Mouse (Mus musculus): ENCODE results near the gene Zbtb32. TPM values are rescaled to one million over a fixed set of nuclear protein-coding genes. Genes with fewer than 3 reads are reported as not detected.
A peak's percentile ranks its signal among the peaks of the same experiment; 100 is the strongest.

Gene Zbtb32
- total RNA-seq, 2 experiments from 2014 or later, result 0.18 to 0.27 TPM

- DNase-seq, result no peak
Measured at GRCm38 (mm10) chr7:30567555-30567954, 31.2 kb downstream of the Zbtb32 start.

DNA sequence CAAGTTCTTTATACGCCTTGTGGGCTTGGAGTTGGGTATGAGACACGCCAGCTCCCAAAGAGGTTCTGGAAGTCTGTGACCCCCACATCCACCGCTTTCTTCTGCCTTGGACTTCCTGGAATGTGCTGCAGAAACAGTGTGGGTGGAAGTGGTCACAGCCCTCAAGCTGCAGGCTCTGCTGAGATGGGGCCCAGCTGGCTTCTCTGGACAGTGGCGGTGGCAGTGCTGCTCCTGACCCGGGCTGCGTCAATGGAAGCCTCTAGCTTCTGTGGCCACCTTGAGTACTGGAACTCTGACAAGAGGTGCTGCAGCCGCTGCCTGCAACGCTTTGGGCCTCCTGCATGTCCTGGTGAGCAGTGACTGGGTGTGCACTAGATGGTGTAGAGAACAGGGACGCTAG is 32.7 kb downstream of the Zbtb32 start:
- no peak for DNase-seq

DNA sequence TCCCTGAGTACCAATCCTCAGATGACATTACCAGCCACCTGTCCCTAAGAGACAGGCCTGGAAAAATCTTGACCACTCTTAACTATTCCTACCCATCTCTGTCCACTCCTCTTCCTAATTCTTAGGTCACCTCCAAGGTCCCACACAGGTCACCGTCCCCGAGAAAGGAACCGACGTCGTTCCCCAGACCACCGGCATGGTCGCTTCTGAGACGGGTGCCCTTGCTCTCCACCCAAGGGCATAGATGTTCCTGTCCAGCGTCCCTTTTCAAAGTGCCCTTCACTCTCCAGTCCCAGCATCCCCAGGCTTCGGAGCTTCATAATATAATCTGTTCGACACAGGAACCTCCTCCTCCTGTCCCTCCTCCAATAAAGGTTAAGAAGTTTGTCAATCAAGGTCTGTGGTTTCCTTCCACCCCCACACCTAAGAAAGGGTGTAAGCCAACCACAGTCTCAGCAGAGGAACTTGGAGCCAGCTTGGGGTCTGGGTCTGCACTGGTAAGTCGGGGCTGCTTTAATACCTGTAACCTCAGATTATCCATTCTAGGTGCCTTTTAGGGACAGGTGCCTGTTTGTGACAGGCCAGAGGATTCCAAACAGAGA is 33.6 kb downstream of the Zbtb32 start, which contains the start of gene Igflr1:
TSS of gene Igflr1 (plus strand) at position 458 of the 602 bp plus-strand sequence.
- DNase-seq, result no peak

DNA sequence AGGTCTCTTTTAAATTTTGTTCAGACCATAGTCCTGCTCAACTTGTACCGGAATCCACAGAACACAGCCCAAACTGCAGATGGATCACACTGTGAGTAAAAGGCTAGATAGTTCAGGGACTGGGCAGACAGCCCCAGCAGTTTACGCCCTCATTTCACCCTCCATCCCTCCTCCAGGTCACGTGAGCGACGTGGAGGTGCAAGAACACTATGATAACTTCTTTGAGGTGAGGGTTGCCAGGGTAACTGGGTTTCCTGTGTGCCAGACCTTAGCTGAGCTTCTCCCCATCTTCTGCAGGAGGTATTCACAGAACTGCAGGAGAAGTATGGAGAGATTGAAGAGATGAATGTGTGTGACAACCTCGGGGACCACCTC is 34.8 kb downstream of the Zbtb32 start:
- DNase-seq, result no peak

GRCm38 (mm10) chr7:30563117-30563905 is 35.4 kb downstream of the Zbtb32 start, which contains the start of the genes U2af1l4, Gm49396 and Psenen:
Gene U2af1l4 (plus strand): TSS chr7:30563301.
Gene Gm49396 (plus strand): TSS chr7:30563344.
Gene Psenen (minus strand): TSS chr7:30563627.
- DNase-seq, result peak; percentile 96

GRCm38 (mm10) chr7:30562526-30563116 is 36.1 kb downstream of the Zbtb32 start:
- no peak for DNase-seq

DNA sequence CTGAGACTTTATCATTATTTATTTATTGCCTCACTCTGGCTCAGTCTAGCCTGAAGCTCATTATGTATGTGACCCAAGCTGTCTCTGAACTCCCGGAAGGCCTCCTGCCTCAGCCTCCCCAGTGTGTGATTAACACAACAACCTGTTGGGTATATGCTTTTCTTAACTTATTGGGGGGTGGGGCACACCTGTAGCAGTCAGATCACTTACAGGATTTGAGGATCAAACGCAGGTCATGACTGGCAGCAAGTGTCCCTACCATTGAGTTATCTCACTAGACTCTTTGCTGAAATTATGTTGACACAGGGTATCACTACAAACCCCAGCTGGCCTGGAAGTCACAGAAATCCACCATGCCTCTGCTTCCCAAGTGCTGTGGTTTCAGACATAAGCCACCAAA is 38.4 kb downstream of the Zbtb32 start:
- DNase-seq, result no peak

DNA sequence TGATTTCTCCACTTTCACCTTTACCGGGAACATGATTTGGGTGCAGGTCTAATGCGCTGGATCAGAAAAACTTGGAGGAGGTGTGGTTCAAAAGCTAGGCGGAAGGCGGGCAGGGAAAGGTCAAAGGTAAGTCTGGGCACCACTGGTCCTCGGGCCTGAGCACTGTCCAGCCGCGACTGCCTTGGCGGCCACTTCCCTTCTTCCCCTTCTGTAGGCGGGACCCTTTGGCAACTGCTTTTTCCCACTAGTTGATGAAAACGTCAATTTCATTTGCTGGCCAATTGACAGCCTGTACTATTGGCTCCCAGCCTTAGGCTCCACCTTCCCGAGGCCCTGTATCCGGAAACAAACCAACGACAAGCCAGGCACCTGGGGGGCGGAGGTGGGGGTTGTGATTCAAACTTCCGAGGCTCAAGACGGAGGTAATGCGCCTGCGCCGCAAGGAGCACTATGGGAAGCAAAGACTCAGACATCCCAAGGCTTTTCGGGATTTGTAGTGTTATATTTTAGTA is 39.2 kb downstream of the Zbtb32 start, which contains the start of gene Lin37:
TSS of gene Lin37 (minus strand) at position 396 of the 512 bp plus-strand sequence.
- DNase-seq, result peak; percentile 96

GRCm38 (mm10) chr7:30558656-30559442 is 39.9 kb downstream of the Zbtb32 start:
- DNase-seq, result no peak

GRCm38 (mm10) chr7:30557901-30558514 is 40.7 kb downstream of the Zbtb32 start:
- DNase-seq, result no peak

DNA sequence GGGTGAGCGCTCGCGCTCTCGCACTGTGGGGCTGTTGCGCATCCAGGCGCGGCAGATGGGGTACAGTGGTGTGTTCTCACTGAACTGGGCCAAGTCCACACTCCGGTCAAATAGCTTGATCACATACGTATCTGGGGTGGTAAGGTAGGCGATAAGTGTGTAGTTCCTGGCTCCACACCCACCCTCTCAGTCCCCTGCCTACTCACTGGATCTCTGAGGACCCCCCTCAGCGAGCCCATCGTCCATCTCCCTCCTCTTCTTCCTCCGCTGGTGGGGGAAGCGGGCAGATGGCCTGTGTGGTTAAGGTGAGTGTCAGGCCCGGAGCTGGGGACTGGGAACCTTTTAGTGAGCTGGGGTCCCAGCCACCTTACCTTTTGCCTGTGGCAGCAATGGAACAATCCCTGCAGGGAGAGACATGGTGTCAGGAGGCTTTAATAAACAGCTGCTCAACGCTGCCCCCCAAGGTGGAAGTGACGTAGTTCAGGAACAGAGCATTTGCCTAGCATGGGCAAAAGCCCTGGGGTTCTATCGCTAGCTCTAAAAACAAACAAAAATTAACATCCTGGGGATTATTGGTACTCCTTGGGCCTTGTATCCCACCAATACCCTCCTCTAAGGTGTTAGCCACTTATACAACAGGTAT is 41.7 kb downstream of the Zbtb32 start:
- no peak for DNase-seq

DNA sequence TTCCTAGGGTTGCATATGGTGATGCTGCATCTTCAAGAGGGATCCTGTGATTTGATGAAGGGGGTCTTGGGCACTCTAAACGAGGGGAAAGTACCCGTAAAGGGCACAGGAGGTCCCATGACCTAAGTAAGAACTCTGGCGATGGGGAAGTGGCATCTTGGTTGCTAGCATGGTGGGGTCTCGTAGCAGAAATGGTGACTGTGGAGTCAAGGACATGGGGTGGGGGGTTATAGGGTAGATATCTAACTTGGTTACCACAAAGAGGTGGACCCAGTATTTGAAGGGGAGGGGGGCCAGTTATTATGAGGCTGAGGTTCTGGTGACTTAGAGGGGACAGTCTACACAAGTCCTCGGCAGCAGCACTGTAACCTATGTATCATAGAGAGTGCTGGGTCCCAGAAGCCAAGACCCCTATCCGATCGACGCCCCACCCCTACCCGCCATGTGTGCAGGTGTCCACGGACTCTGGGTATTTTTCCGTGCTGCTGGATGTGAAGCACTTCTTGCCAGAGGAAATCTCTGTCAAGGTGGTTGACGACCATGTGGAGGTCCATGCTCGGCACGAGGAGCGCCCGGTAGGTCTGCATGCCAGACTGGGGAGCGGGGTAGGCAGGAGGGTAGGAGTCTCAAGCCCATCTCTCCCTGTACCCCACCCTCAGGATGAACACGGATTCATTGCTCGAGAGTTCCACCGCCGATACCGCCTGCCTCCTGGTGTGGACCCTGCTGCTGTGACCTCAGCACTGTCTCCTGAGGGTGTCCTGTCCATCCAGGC is 44.7 kb downstream of the Zbtb32 start:
- no peak for DNase-seq

DNA sequence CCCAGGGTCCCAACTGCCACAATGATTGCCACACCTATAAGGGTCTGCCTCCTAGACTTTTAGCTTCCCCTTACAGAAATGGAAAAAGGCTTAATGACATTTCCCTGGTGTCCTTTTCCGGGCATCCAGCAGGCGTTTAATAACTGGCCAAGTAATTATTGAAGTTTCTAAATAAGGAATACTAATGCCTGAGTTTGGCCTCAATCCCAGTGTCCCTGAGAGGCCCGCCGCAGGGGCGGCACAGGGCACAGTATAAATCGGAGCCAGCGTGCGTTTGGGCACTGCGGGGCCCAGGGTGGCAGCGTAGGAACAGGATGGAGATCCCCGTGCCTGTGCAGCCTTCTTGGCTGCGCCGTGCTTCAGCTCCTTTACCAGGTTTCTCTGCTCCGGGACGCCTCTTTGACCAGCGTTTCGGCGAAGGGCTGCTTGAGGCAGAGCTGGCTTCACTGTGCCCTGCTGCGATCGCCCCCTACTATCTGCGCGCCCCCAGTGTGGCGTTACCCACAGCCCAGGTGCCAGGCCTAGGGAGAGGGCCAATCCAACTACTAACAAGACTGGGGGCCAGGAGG is 45.6 kb downstream of the Zbtb32 start:
- peak; percentile 84 for DNase-seq

DNA sequence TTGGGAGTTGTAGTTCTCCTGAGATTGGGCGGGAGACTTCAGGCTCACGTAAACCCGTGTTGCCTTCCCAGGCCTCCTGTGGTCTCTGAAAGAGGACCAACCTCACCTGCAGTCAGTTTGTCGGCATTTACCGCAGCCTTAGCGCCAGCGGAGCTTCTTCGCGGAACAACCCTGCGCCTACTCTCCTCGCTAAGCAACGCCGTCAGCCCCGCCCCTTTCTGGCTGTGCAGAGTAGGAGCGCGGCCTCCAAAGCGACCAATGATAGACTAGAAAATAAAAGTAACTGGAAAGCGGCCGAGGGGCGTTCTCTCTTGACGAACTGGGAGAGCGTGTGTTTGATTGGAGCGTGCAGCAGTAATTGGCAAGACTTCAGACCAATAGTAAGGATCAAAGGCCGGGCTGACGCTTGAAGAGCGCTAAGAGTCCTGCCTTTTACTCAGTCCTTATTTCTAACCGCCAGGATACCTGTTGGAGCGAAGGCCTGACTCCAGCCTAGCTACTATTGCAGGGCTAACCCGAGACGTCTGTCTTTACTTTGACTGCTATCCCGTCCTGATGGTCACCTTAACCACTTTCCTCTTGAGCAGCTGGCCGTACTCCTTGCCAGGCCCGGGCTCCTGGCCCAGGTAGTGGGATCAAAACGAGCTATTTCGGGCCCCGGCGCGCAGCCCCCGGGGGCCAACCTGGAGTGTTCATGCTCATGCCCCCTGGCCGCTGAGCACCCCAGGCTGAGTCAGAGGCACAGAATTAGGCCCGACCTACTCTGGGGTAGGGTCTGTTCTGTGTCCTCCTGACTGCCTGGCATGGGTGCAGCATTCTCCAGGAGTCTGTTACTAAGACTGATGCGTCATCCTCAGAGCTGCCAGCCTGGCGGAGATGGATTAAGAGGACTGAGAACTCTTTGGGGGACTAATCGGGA is 46.3 kb downstream of the Zbtb32 start, which contains the start of the genes Hspb6 and Proser3:
TSS of gene Hspb6 (plus strand) at position 77 of the 919 bp plus-strand sequence.
TSS of gene Proser3 (minus strand) at position 198 of the 919 bp plus-strand sequence.
- DNase-seq, result peak; percentile 97

- DNase-seq, result no peak
Measured at GRCm38 (mm10) chr7:30551445-30552101, 47.1 kb downstream of the Zbtb32 start.

DNA sequence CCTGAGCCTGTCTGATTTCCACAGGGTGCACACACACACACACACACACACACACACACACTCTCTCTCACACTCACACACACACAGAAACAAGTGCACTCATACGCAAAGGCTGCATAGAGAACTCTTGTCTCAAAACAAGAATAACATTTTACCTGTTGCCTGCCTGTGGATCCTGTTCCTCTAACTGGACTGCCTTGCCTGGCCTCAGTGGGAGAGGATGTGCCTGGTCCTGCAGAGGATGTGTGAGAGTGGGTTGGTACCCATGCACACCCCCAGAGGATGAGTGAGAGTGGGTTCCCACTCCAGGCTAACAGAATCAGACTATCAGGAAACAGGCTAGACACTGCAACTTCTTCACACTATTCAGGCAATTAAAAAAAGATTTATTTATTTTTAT is 48.1 kb downstream of the Zbtb32 start:
- DNase-seq, result no peak

DNA sequence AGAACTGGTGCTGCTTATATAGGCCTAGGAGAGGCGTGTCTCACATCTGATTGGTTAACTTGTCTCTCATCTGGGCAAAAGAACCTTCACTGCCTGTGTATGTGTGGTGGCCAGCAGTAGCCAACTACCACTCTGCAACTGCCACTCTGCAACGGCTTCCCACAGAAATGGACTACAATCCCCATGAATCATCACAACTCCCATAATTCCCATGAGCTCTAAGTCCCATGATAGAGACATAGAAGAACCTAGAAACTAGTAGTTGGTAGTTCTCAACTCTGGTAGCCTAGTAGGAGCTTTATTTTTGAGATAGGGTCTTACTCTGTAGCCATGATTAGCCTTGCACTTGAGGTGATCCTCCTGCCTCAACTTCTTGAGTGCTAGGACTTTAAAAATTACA is 48.8 kb downstream of the Zbtb32 start:
- no peak for DNase-seq

DNA sequence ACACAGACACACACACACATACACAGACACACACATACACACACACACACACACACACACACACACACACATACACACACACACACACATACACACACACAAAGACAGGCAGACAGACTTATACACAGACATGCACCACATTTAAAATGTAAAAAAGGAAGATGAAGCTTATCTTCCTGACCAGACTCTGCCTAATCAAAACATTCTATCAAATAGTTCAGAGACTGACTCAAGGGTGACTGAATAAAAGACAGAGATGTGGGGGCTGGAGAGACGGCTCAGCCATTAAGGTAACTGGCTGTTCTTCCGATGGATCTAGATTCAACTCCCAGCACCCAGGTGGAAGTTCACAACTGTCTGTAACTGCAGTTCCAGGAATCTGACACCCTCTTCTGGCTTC is 54.4 kb downstream of the Zbtb32 start:
- no peak for DNase-seq
